Comparison of ENCODE assay signal across 13 mouse cellular contexts in the genomic region with DNA sequence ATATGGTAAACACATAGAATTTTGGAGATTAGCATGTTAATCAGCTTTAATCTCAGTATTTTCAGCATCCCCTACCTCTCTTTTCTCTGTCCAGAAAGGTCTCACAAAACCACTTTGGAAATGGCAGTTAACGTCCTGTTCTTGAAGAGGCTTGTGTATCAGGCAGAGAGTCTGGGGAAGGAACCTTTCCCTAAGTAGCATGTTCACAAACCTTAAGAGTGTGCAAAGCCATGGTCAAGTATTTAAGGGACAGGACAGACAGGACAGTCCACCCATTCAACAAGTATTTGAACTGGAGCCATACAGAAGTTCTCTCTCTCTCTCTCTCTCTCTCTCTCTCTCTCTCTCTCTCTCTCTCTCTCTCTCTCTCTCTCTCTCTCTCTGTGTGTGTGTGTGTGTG. TPM values are rescaled to one million over a fixed set of nuclear protein-coding genes. Genes with fewer than 3 reads are reported as not detected.
A peak's percentile ranks its signal among the peaks of the same experiment; 100 is the strongest.
DNase-seq lines count a peak whose midpoint lies in the region; ATAC-seq lines count a peak whose summit lies in the region.
"Had no signal": no experiment of that assay in that cellular context is flagged by ENCODE, and none has a peak within 500 bp of the region (broad histone marks: within the 10 kb centered on the region; RNA-seq: fewer than 3 reads in every experiment).

No protein-coding gene starts in this region.

- no peaks in the 10 kb centered on the region for H3K9me3 ChIP-seq in kidney, embryonic 16.5 days (ENCODE audit: low read length)
- no peaks in the 10 kb centered on the region for H3K9me3 ChIP-seq in embryonic facial prominence, embryonic 13.5 days
- no peaks in the 10 kb centered on the region for H3K9me3 ChIP-seq in hindbrain, embryonic 12.5 days (replicated peaks)
- H3K9me3 ChIP-seq in midbrain, embryonic 16.5 days (replicated peaks; ENCODE audit: control insufficient read depth, low read length, poor library complexity, severe bottlenecking), result no peaks in the 10 kb centered on the region

- H3K4me2 ChIP-seq in kidney, embryonic 16.5 days (replicated peaks; ENCODE audit: low read depth, low read length), result peak overlapping the region; percentile 94
- H3K4me2 ChIP-seq in embryonic facial prominence, embryonic 13.5 days, result peak overlapping the region; percentile 96
- H3K4me2 ChIP-seq in hindbrain, embryonic 12.5 days (replicated peaks), result peak overlapping the region; percentile 94
- H3K4me2 ChIP-seq in midbrain, embryonic 16.5 days (ENCODE audit: low read length), result peak overlapping the region; percentile 93

- H3K9ac ChIP-seq in kidney, embryonic 16.5 days (replicated peaks; ENCODE audit: low read length), result no peak overlapping the region
- H3K9ac ChIP-seq in embryonic facial prominence, embryonic 13.5 days, result no peak overlapping the region
- H3K9ac ChIP-seq in hindbrain, embryonic 12.5 days, result no peak overlapping the region
- H3K9ac ChIP-seq in midbrain, embryonic 16.5 days (ENCODE audit: low read depth, low read length), result no peak overlapping the region

- no peak for DNase-seq in kidney, postnatal 4 days
- no peak for DNase-seq in cerebellum, adult 18-20 months
- DNase-seq in B cell, adult 2 months, result no peak

- no peak overlapping the region for H3K4me3 ChIP-seq in kidney, embryonic 16.5 days (ENCODE audit: low read length)
- no peak overlapping the region for H3K4me3 ChIP-seq in embryonic facial prominence, embryonic 13.5 days
- no peak overlapping the region for H3K4me3 ChIP-seq in hindbrain, embryonic 12.5 days
- H3K4me3 ChIP-seq in midbrain, embryonic 16.5 days (ENCODE audit: low read depth, low read length), result no peak overlapping the region; the same call in 1 of the 2 replicates

- peaks cover 17% of the 10 kb centered on the region for H3K4me1 ChIP-seq in kidney, embryonic 16.5 days (ENCODE audit: insufficient read depth, low read length)
- H3K4me1 ChIP-seq in embryonic facial prominence, embryonic 13.5 days, result peaks cover 18% of the 10 kb centered on the region
- H3K4me1 ChIP-seq in hindbrain, embryonic 12.5 days, result peaks cover 26% of the 10 kb centered on the region
- H3K4me1 ChIP-seq in midbrain, embryonic 16.5 days (ENCODE audit: control insufficient read depth, insufficient read depth, low read length), result peaks cover 15% of the 10 kb centered on the region

- no peak for ATAC-seq in kidney, embryonic 16.5 days (ENCODE audit: low FRiP score, low TSS enrichment)
- no peak for ATAC-seq in embryonic facial prominence, embryonic 13.5 days (ENCODE audit: insufficient number of reproducible peaks, insufficient read depth, low FRiP score, low TSS enrichment, low read depth)
- no peak for ATAC-seq in hindbrain, embryonic 12.5 days (ENCODE audit: low FRiP score)
- no peak for ATAC-seq in midbrain, embryonic 16.5 days
- ATAC-seq in erythroid progenitor cell, adult 5-6 weeks (replicated peaks; ENCODE audit: low FRiP score, poor library complexity, severe bottlenecking), result no peak

- no peaks in the 10 kb centered on the region for H3K36me3 ChIP-seq in kidney, embryonic 16.5 days (ENCODE audit: insufficient read depth, low read length)
- no peaks in the 10 kb centered on the region for H3K36me3 ChIP-seq in embryonic facial prominence, embryonic 13.5 days
- no peaks in the 10 kb centered on the region for H3K36me3 ChIP-seq in hindbrain, embryonic 12.5 days
- no peaks in the 10 kb centered on the region for H3K36me3 ChIP-seq in midbrain, embryonic 16.5 days (ENCODE audit: control insufficient read depth, insufficient read depth, low read length)

- H3K27ac ChIP-seq in kidney, embryonic 16.5 days (ENCODE audit: low read length), result no peak overlapping the region
- H3K27ac ChIP-seq in embryonic facial prominence, embryonic 13.5 days, result no peak overlapping the region
- H3K27ac ChIP-seq in hindbrain, embryonic 12.5 days, result peak overlapping the region; percentile 90; the same call in 1 of the 2 replicates
- no peak overlapping the region for H3K27ac ChIP-seq in midbrain, embryonic 16.5 days (ENCODE audit: low read length)

- H3K27me3 ChIP-seq in kidney, embryonic 16.5 days (ENCODE audit: insufficient read depth, low read length), result peaks cover 16% of the 10 kb centered on the region
- H3K27me3 ChIP-seq in embryonic facial prominence, embryonic 13.5 days, result peaks cover 14% of the 10 kb centered on the region
- no peaks in the 10 kb centered on the region for H3K27me3 ChIP-seq in hindbrain, embryonic 12.5 days
- no peaks in the 10 kb centered on the region for H3K27me3 ChIP-seq in midbrain, embryonic 16.5 days (ENCODE audit: control insufficient read depth, insufficient read depth, low read depth, low read length)

- 49% methylated on average over 1 of the region's 1 CpGs for WGBS in kidney, embryonic 16.5 days
- 51% methylated on average over 1 of the region's 1 CpGs for WGBS in embryonic facial prominence, embryonic 13.5 days
- 24% methylated on average over 1 of the region's 1 CpGs for WGBS in hindbrain, embryonic 12.5 days
- 9% methylated on average over 1 of the region's 1 CpGs for WGBS in midbrain, embryonic 16.5 days

RNA-seq across cellular contexts. Expression of a gene that starts 0.6 kb away (rescaled TPM):
- 0.47 and 0.59 TPM in 2 replicates for polyA plus RNA-seq in kidney, embryonic 16.5 days (2015; fragmentation: Nextera tagmentation; extraction: Ambion mirVana)
- polyA plus RNA-seq in embryonic facial prominence, embryonic 13.5 days (2015; fragmentation: Nextera tagmentation; extraction: Ambion mirVana), result 2.8 and 3.2 TPM in 2 replicates
- polyA plus RNA-seq in hindbrain, embryonic 12.5 days (2016; fragmentation: Nextera tagmentation; extraction: Ambion mirVana), result 7.2 and 8.4 TPM in 2 replicates
- polyA plus RNA-seq in midbrain, embryonic 16.5 days (2015; fragmentation: Nextera tagmentation; extraction: Ambion mirVana), result 7.6 and 8.8 TPM in 2 replicates
- total RNA-seq in erythroid progenitor cell, adult 5-6 weeks (2015; ENCODE audit: low replicate concordance), result 0.42 and 4.3 TPM in 2 replicates
- total RNA-seq in erythroid progenitor cell, adult 5-6 weeks (2017; ENCODE audit: low replicate concordance), result not detected in 2 replicates

RNA-seq across cellular contexts. Expression of a gene that starts 59.1 kb away (rescaled TPM):
- not detected in 2 replicates for polyA plus RNA-seq in kidney, embryonic 16.5 days (2015; fragmentation: Nextera tagmentation; extraction: Ambion mirVana)
- not detected in 2 replicates for polyA plus RNA-seq in embryonic facial prominence, embryonic 13.5 days (2015; fragmentation: Nextera tagmentation; extraction: Ambion mirVana)
- not detected in 2 replicates for polyA plus RNA-seq in hindbrain, embryonic 12.5 days (2016; fragmentation: Nextera tagmentation; extraction: Ambion mirVana)
- polyA plus RNA-seq in midbrain, embryonic 16.5 days (2015; fragmentation: Nextera tagmentation; extraction: Ambion mirVana), result not detected in 2 replicates
- total RNA-seq in erythroid progenitor cell, adult 5-6 weeks (2015; ENCODE audit: low replicate concordance), result not detected in 2 replicates
- total RNA-seq in erythroid progenitor cell, adult 5-6 weeks (2017; ENCODE audit: low replicate concordance), result not detected in 2 replicates
- total RNA-seq: gastrocnemius, postnatal 4 days; layer of hippocampus, postnatal 10 days had no signal
- polyA plus RNA-seq: erythroblast, embryonic 14.5 days; intestine, postnatal 0 days; neural tube, embryonic 11.5 days had no signal
